Mouse (Mus musculus) lung, embryonic 16.5 days (tissue): ENCODE measurements at regions not wholly inside any gene's neighbourhood (a gene's known extent, or its start where the extent isn't known, plus 50 kb on each side); places are given as distances from the start of the nearest gene placed in this dataset.

Experiments used
- ATAC-seq: fragments of 200-750 bp; cut with Nextera tagmentation; 2 replicates; pipeline ENCODE4 v1.8.0; 2017; ENCODE audit warnings: low read depth, mild to moderate bottlenecking, moderate library complexity
- H3K27ac ChIP-seq: fragments of 300-500 bp; sonication (generic); 2 replicates; pipeline ENCODE4 v1.5.1; 2014; ENCODE audit warnings: mild to moderate bottlenecking, control low read depth, low read length
- H3K27me3 ChIP-seq: fragments of 300-500 bp; sonication (generic); 2 replicates; pipeline ENCODE4 v1.6.1; 2014; ENCODE audit warnings: low read depth, low read length, mixed read lengths; ENCODE audit not compliant: control insufficient read depth, insufficient read depth
- H3K36me3 ChIP-seq: fragments of 300-500 bp; sonication (generic); 2 replicates; pipeline ENCODE4 v1.6.1; 2014; ENCODE audit warnings: low read length; ENCODE audit not compliant: control insufficient read depth, insufficient read depth
- H3K4me1 ChIP-seq: fragments of 300-500 bp; sonication (generic); replicated peaks from 2 replicates; pipeline ENCODE4 v1.6.1; 2014; ENCODE audit warnings: low read length, mixed read lengths; ENCODE audit not compliant: control insufficient read depth, insufficient read depth
- H3K4me2 ChIP-seq: fragments of 300-500 bp; sonication (generic); 2 replicates; pipeline ENCODE4 v1.6.1; 2014; ENCODE audit warnings: low read depth, low read length, control low read depth
- H3K4me3 ChIP-seq: fragments of 300-500 bp; sonication (generic); 2 replicates; pipeline ENCODE4 v1.5.1; 2014; ENCODE audit warnings: mild to moderate bottlenecking, low read length, control low read depth
- H3K9ac ChIP-seq: fragments of 300-500 bp; sonication (generic); 2 replicates; pipeline ENCODE4 v1.6.1; 2014; ENCODE audit warnings: low read length, control low read depth
- H3K9me3 ChIP-seq: fragments of 300-500 bp; sonication (generic); 2 replicates; pipeline ENCODE4 v1.6.1; 2016; ENCODE audit warnings: low read length; ENCODE audit not compliant: control insufficient read depth
- WGBS: fragments of 180-500 bp; shearing (Covaris S2); extraction: QIAGEN DNeasy Blood & Tissue Kit; methylation state at CpG from one replicate; pipeline ENCODE4 v1.1.7; 2014; 5-methylcytosine and 5-hydroxymethylcytosine counted together

DNA sequence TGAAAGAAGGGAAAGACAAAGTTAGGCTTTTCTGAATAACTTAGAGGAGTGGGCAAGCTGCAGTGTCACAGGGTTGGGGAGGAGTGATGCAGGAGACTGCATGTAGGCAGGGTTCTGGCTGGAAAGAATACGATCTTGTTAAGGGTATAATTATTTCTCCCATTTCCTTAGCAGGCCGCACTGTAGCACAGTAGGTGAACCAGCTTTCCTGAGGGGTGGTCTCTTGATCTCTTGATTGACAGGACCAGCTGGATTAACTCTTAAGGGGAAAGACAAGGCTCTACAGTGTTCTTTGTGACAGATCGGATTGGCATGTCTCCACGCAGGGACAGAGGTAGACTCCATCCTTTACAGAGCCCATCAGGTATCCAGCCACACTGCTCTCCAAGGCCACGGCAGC, 54.5 kb upstream of the Meis1 start:
- Histone ChIP-seq H3K4me3 (no peak overlapping the region), H3K4me2 (no peak overlapping the region), H3K27ac (no peak overlapping the region), H3K9ac (no peak overlapping the region), H3K27me3 (no peaks in the 10 kb centered on the region), H3K9me3 (no peaks in the 10 kb centered on the region), H3K36me3 (no peaks in the 10 kb centered on the region), H3K4me1 (no peaks in the 10 kb centered on the region)
- 89% methylated on average over 5 of the region's 5 CpGs for WGBS
- ATAC-seq = no peak

DNA sequence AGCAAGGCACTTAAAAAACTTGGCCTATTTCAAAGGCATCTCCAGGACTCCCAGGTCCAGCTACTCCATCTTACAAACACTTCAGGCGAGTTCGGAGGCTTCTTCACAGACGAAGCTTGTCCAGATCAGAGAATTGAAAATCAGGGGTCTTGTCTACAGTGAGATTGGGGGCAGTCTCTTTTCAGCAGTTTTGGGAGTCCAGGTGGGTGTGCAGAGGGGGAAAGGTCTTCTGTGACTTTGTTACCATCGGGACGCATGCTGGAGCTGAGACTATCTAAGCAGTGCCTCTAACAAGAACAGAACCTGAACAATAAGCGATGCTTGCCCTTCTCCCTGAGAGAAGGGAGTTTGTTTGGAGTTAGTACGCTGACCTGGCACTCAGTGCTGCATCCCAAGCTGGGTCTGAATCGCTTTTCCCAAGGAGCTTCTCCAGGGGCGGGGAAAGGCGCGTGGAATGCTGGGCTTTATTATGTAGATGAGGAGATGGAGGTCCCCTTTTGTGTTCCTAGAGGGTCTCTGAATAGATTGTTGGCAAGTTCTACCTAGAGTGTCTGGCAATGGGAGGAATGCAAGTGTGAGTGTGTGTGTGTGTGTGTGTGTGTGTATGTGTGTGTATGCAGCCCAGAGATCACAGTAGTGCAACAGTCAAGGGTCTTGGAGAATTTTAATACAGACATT, 55.2 kb upstream of the Meis1 start:
- ATAC-seq = no peak
- H3K9me3 ChIP-seq = no peaks in the 10 kb centered on the region
- H3K4me3 ChIP-seq = no peak overlapping the region
- no peaks in the 10 kb centered on the region for H3K4me1 ChIP-seq
- H3K27me3 ChIP-seq = no peaks in the 10 kb centered on the region
- H3K27ac ChIP-seq = no peak overlapping the region
- no peak overlapping the region for H3K4me2 ChIP-seq
- WGBS = 68% methylated on average over 11 of the region's 11 CpGs
- H3K36me3 ChIP-seq = no peaks in the 10 kb centered on the region
- no peak overlapping the region for H3K9ac ChIP-seq

DNA sequence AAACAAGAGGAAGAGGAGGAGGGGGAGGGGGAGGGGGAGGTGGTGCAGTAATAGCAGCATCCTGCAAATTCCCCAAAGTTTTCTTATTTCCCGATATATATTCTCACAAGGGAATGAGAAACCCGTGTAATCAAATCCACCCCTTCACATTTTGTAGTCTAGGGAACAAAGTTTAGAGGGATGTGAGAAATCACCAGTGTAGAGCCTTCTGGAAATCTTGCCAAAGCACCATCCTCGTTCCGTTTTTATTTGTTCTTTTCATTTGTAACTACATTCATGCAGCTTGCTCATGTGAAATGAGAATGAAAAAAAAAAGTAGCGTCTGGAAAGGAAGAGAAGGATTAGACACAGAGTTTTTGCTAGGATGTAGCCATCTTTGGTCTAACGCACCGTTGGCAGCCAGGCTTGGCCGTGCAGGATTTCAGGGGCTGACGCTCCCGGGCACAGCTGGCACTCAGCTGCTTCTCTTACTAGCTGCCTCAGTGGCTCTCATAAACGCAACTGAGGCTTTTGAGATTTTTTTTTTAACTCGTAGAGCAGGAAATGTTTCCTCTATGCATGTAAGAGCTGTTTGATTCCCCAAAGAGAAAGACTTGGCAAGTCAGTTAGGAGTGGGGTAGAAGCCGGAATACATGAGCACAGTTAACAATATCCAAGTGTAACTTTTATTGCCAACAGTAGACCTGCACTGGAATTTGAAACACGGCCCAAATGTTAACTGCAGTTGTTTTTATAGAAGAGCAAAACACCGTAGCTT, 72.5 kb upstream of the Meis1 start:
- no peak overlapping the region for H3K4me2 ChIP-seq
- WGBS = 76% methylated on average over 15 of the region's 15 CpGs
- no peak overlapping the region for H3K4me3 ChIP-seq

DNA sequence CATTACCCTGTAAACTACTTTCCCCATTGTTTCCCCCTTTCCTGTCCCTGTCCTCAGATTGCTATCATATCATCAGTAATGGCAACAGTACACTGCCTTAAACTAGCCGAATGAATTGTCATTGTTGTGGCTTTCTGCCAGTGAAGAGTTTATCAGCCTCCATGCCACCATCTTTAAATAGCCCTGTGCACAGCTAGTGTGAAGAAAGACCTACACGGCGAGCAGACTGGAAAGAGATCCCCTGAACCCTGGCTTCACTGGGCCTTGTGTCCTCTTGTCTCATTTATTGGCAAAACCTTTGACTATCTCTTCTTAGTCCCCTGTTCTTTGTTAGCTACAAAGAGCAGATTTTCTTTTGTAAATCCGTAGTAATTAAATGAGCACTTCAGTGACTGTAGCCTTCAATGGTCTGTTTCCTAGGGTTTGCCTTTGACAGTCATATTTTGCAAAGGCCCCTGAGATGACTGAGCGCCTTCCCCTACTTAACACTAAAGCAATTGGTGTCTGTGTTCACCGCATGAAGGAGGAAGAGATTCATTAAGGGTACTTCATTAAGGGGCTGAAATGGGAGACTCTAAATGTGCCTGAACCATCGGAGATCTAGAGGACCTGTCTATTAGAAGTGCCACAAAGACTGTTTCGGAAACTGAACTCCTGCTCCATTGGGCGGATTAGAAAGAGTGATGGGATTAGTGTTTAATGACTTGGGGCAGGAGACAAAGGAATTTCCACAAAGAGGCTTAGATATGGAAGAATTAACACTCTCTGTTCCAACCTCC, 74.4 kb upstream of the Meis1 start:
- 65% methylated on average over 9 of the region's 9 CpGs for WGBS
- no peaks in the 10 kb centered on the region for H3K9me3 ChIP-seq
- H3K27ac ChIP-seq = no peak overlapping the region
- H3K4me2 ChIP-seq = no peak overlapping the region
- H3K27me3 ChIP-seq = peaks cover 7% of the 10 kb centered on the region; the same call in 1 of the 2 replicates
- no peak overlapping the region for H3K9ac ChIP-seq
- H3K4me3 ChIP-seq = no peak overlapping the region
- H3K4me1 ChIP-seq = no peaks in the 10 kb centered on the region
- no peak for ATAC-seq
- H3K36me3 ChIP-seq = no peaks in the 10 kb centered on the region

More for the DNA sequence above, 72.5 kb upstream of the Meis1 start:
- H3K27ac ChIP-seq = no peak overlapping the region
- no peaks in the 10 kb centered on the region for H3K4me1 ChIP-seq
- no peaks in the 10 kb centered on the region; the same call in 1 of the 2 replicates for H3K27me3 ChIP-seq
- H3K36me3 ChIP-seq = no peaks in the 10 kb centered on the region
- no peak overlapping the region for H3K9ac ChIP-seq
- ATAC-seq = no peak
- H3K9me3 ChIP-seq = no peaks in the 10 kb centered on the region

DNA sequence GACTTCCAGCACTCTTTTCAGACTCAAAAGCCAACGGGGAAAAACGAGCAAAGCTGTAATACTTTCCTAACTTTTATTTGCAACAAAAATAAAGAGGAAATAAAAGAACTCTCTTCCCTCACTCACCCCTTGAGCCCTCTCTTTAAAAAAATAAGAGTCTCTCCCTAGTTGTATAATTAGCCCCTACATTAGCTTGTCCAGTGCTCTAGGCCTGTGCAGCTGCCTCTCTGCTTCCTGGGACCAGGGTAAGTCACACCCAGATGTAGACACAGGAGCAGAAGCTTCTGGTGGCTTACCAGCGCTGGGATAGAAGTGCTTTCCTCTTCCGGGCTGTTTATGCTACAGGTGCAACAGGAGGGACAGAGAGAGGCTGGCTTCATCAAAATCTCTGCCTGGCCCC, 75.0 kb upstream of the Meis1 start:
- Histone ChIP-seq H3K27me3 (peaks cover 7% of the 10 kb centered on the region; the same call in 1 of the 2 replicates), H3K9me3 (no peaks in the 10 kb centered on the region), H3K4me1 (no peaks in the 10 kb centered on the region), H3K4me3 (no peak overlapping the region), H3K27ac (no peak overlapping the region), H3K4me2 (no peak overlapping the region), H3K36me3 (no peaks in the 10 kb centered on the region), H3K9ac (no peak overlapping the region)
- 63% methylated on average over 4 of the region's 4 CpGs for WGBS
- no peak for ATAC-seq

DNA sequence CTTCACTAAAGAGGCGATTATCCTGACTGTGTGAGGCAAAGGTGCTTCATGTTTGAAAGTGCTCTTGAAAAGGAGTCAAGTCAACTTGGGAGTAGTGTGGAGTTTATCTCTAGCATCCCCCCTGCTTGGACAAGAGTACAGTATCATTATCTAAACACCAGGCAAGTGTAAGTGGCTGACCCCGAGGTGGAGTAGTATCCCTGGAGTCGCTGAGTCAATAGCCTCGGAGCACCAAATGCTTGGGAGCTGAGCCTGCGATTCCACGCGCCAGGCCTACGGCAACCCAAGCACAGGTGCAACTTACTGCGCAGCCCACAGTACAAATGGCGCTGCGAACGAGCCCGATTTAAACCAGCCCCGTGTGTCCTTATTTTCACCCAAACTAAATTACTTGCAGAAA, 75.4 kb upstream of the Meis1 start:
- no peak overlapping the region for H3K4me2 ChIP-seq
- peak; percentile 56; the same call in 1 of the 2 replicates for ATAC-seq
- WGBS = 55% methylated on average over 14 of the region's 14 CpGs

DNA sequence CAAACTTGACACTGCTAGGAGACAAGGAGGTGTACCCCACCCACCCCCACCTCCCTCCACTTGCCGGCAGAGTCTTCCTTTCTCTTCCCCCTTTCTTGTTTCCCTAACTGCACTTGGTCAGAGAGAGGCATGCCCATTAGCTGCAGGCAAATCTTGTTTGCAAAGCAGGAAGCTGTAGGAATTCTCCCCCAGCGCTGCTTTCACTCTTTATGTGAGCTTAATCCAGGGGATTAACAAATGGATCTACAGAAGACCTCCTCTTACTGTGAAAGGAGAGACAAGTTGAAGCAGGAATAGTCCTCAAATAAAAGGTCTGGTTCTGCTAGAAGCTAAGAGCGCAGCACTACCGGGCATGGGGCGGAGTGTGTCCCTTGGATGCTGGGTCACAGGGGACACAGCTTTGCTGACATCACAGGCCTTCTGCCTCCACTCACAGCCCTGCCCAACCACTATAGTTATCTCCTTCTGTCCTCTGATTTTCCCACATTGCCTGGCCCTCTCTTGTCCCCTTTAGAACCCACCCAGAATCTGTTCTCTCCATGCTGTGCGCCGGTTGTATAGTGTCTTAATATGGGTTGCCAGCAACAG, 84.3 kb upstream of the Meis1 start:
- H3K36me3 ChIP-seq = no peaks in the 10 kb centered on the region
- no peak for ATAC-seq
- 47% methylated on average over 7 of the region's 7 CpGs for WGBS
- H3K9ac ChIP-seq = no peak overlapping the region
- H3K9me3 ChIP-seq = no peaks in the 10 kb centered on the region
- H3K4me2 ChIP-seq = no peak overlapping the region
- no peak overlapping the region for H3K27ac ChIP-seq
- H3K27me3 ChIP-seq = peaks cover 3% of the 10 kb centered on the region; the same call in 1 of the 2 replicates
- H3K4me3 ChIP-seq = no peak overlapping the region
- no peaks in the 10 kb centered on the region for H3K4me1 ChIP-seq

More for the DNA sequence above, 75.4 kb upstream of the Meis1 start:
- H3K4me1 ChIP-seq = no peaks in the 10 kb centered on the region
- no peaks in the 10 kb centered on the region for H3K36me3 ChIP-seq
- H3K9me3 ChIP-seq = no peaks in the 10 kb centered on the region
- H3K27ac ChIP-seq = no peak overlapping the region
- peaks cover 7% of the 10 kb centered on the region; the same call in 1 of the 2 replicates for H3K27me3 ChIP-seq
- no peak overlapping the region for H3K9ac ChIP-seq
- H3K4me3 ChIP-seq = no peak overlapping the region

DNA sequence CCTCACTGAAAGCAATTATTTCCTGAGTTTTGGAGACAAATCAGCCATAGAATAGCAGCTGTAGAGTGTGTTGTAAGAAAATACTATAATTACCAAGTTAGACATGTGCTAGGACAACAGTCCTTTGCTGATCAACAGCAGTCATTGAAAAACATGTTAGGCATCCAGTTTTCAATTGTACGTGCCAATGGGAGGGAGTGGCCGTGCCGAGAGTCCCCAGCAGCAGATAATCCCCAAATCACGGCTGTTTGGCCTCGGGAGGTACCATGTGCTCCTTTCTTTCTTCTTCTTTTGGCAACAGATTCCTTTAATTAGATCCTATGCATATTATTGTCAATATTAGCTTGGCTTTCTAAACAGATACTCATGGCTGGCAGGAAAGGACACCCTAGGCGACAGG, 88.4 kb upstream of the Meis1 start:
- no peaks in the 10 kb centered on the region for H3K9me3 ChIP-seq
- H3K27me3 ChIP-seq = 0 out of 2 replicates have a peak, but pooled peaks cover 1% of the 10 kb centered on the region
- WGBS = 79% methylated on average over 6 of the region's 6 CpGs
- no peak overlapping the region for H3K4me3 ChIP-seq
- peaks cover 3% of the 10 kb centered on the region; the same call in 1 of the 2 replicates for H3K4me1 ChIP-seq
- no peak for ATAC-seq
- no peak overlapping the region for H3K9ac ChIP-seq
- no peaks in the 10 kb centered on the region for H3K36me3 ChIP-seq
- H3K4me2 ChIP-seq = no peak overlapping the region
- no peak overlapping the region for H3K27ac ChIP-seq

DNA sequence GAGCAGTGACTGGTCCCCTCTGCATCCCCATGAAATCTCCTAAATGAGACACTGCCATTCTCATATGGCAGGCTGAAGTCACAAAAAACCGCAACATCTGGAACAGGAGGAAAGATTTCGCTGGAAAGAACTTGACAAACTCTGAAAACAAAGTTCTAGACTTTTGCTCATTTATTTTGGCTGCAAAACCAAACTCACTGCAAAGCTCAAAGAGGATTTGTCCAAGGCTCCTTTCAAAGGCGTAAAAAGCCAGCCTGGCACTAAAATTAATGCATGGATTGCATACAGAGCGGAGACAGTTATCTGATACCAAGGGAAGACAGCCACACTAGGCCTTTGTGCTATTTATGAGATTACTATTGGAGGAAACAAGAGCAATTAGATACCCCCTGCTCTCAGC, 90.3 kb upstream of the Meis1 start:
- H3K9me3 ChIP-seq = no peaks in the 10 kb centered on the region
- no peaks in the 10 kb centered on the region for H3K36me3 ChIP-seq
- ATAC-seq = no peak
- no peaks in the 10 kb centered on the region for H3K27me3 ChIP-seq
- WGBS = 75% methylated on average over 4 of the region's 4 CpGs
- H3K4me1 ChIP-seq = peaks cover 3% of the 10 kb centered on the region; the same call in 1 of the 2 replicates
- H3K9ac ChIP-seq = no peak overlapping the region
- no peak overlapping the region for H3K4me3 ChIP-seq
- H3K4me2 ChIP-seq = no peak overlapping the region
- no peak overlapping the region for H3K27ac ChIP-seq
